Mouse (Mus musculus) neutrophil, adult 5-6 weeks (primary cell): Measurements from ENCODE around the gene Sox6. TPM values are rescaled to one million over a fixed set of nuclear protein-coding genes. Genes with fewer than 3 reads are reported as not detected.

Experiments used
- ATAC-seq: fragments of 151-379, 151-347 bp; 2 replicates; pipeline ENCODE4 v1.8.0; 2017; ENCODE audit warnings: mild to moderate bottlenecking, moderate TSS enrichment; ENCODE audit not compliant: insufficient number of reproducible peaks, poor library complexity, low FRiP score, severe bottlenecking; ENCODE audit errors: extremely low read depth
- total RNA-seq: library from RNA; stranded (forward); fragments of 200-1000 nt; gene quantifications from 2 replicates; pipeline ENCODE4 v1.2.3, GENCODE M21; 2017

Sox6 gene
- total RNA-seq, 1 experiment from 2014 or later: 1.4 TPM

GRCm38 (mm10) chr7:115485664-115486409, 552.8 kb downstream of the Sox6 start:
- ATAC-seq: no peak

DNA sequence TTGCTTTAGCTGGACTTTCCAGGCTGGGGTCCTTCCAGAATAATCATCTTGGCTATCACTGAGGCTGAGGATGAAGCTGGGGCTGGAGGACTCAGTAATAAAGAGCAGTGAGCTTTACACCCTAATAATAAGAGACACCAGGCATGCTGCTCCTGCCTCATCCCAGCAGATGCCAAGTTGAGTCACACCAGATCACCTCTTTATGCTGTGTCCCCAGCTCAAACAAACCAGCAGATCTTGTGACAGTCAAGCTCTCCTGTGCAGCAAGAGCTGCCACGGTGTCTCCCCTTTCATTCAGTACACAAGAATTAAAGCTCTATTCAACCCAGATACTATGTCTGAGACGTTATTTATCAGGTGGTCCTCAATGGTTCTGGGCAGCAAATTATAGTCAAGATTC, 560.8 kb downstream of the Sox6 start:
- no peak for ATAC-seq

GRCm38 (mm10) chr7:115476881-115477665, 561.5 kb downstream of the Sox6 start:
- ATAC-seq: no peak

GRCm38 (mm10) chr7:115475176-115475575, 563.4 kb downstream of the Sox6 start:
- ATAC-seq: no peak

DNA sequence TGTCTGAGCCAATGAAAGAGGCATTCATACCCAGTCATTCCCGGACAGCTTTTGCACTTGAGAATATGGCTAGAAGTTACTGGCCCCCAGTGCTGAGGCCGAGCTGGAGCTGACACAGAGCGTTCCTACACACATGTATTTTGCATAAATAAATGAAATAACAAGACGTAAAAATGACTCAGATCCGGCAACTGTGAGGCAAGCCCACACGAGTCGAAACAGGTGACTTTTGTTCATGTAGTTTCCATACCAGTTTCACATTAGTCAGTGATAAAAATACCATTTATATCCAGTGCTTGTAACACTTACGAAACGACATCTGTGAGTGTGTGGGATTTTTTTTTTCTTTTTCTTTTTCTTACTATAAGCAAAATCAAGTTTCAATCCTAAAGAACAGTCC, 564.5 kb downstream of the Sox6 start:
- ATAC-seq: no peak

DNA sequence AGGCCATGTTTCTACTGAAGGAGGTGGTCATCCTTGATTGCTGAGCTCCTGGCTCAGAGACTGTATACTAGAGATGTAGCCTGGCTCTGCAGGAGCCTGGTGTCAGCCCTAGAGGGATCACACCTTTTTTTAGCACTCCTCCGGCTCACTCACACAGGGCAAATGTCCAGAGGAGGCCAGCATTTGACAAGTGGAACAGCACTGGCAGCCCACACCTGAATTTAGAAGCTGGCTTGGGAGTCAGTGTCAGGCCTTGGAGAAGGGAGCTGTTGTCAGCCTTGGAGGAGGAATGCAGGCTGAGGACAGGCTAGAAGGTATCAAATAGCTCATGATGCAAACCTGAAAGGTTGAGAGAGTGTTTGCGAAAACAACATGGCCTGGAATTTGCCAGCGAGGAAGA, 565.7 kb downstream of the Sox6 start:
- ATAC-seq: no peak

DNA sequence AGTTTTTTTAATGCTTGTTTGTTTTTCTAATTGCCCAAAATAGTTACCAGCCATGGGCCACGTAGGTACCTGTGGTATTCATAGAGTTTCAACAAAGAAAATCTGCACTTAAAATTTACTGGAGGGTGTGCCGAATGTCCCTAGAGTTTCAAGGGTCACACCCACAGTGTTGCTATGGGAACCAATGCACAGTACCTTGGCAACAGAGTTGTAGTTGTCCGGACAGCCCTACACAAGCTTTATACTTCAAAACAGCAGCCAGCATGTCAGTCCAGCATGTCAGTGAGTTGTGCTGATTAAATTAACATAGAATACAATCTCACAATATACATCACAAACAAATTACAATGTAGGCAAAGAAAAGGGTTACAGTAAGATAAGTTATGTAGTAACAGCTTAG, 567.1 kb downstream of the Sox6 start:
- ATAC-seq: no peak

DNA sequence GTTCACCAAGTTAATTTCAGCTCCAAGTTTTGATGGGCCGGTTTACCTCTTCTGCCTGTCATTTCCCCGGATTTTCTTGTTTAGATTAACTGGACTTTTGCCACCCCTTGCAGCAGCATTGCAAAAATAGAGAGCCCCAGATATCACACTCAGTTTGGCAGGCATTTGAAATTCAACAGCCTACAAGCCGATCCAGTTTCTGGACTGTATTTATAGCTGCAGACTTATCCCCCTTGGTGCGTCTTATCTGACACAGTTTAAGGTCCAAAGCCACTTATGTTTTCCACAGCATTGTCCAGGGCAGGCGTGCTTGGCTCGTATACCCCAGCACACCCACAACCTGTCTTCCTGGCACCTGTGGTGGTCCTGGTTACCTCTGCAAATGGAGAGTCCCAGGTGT, 571.8 kb downstream of the Sox6 start:
- ATAC-seq: no peak

- no peak for ATAC-seq
These were observed 575.2 kb downstream of the Sox6 start for GRCm38 (mm10) chr7:115463367-115463766.

DNA sequence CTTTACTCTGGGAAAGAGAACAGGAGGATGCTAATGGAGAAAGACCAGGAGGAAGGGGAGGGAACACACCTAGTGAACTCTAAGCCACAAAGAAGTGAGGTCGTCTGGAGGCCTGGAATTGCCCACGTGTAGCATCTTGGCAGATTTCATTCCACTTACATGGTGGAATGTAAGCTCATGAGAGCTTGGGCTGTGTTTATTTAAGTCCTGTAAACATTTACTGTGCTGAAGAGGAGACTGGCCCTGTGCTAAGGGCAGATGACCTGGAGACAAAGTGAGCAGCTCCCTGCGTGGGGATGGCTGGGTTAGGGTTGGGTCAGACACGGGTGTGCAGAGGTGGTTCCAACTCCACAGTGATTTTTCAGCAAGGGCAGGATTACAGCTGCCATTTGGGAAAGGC, 576.3 kb downstream of the Sox6 start:
- no peak for ATAC-seq

DNA sequence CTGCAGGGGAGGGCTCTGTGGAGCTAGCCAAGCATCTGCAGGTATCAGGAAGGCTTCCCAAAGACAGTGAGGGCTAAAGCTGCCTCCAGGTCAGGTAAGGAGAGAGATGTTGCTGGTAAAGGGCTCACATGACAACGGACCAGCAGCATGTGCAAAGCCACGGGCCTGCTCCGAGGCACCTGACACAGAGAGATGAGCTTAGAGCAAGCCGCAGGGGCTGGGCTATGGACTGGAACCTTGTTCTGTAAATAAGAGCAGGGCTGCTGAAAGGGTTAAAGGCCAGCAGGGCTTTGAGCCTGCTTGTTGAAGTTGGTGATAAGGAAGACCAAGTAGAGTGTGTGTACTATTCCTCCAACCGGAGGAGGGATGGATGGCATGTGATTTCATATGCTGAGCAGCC, 583.6 kb downstream of the Sox6 start:
- ATAC-seq: no peak

DNA sequence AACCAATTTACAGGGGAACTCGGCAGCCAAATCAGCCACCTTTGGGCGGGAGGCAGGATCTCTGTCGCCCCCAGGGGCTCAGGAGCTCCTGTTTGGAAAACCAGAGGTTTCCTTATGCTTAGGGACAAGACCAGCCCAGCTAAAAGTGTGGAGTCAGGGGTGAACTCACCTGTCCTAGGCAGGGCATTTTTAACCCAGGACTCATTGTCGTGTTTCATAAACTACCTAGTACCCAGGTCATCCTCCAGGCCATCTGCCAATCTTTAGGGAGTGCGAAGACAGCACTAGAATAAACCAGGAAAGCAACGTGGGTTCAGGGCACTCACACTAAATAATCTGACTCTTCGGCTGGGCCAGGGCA, 584.9 kb downstream of the Sox6 start:
- ATAC-seq: no peak

- ATAC-seq: no peak
These were observed 585.4 kb downstream of the Sox6 start for GRCm38 (mm10) chr7:115453042-115453712.

DNA sequence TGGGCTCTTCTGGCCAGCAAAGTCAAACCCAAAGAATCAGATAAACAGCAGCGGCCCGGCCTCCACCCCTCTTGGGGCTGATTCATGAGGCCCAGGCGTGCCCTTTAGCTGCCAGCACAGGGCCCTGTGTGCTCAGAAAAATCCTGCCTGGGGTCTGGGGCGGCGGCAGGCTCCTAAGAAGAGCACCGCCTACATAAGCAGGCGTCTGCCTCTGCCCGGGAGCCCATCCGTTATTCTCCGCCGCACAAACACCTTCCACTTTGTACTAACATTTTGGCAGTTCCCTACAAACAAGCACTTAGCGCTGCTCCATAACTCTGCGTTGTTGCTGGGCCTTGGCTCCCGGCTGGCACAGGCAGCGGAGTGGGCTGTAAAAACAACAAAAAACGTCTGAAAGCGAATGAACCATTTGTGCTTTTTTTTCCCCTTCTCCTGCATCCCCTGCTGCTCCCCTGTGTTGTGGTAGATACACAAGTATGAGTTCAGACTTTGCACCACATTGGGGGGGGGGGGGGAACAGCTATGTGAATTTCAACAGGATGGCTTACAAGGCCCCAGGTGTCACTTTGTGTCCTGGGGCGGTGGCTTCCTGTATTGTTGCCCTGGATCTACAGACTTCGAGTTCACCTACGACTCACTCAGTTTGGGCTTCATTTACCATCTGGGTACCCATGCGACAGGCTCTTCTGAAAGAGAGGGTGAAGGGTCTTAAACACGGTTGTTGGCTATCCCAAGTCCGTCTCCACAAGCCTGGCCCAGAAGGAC, 588.0 kb downstream of the Sox6 start:
- no peak for ATAC-seq

GRCm38 (mm10) chr7:115448403-115449025, 590.1 kb downstream of the Sox6 start:
- ATAC-seq: no peak

DNA sequence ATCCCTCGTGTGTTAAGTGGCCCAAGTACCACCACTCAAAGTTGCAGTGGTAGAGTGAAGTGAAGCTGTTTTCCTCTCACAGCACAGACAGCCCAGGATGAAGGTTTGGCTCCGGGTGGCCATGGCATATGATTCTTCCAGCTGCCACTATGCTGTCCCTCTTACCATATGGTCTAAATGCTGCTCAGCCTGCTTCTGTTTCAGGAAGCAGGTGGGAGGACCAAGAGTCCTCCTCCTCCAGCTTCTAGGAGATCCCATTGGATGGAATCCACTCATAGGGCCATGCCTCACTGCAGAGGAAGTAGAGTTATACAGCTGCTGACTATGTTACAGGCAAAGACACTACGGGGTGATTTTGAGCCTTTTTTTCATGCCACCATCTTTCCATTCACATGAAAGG, 591.5 kb downstream of the Sox6 start:
- no peak for ATAC-seq

DNA sequence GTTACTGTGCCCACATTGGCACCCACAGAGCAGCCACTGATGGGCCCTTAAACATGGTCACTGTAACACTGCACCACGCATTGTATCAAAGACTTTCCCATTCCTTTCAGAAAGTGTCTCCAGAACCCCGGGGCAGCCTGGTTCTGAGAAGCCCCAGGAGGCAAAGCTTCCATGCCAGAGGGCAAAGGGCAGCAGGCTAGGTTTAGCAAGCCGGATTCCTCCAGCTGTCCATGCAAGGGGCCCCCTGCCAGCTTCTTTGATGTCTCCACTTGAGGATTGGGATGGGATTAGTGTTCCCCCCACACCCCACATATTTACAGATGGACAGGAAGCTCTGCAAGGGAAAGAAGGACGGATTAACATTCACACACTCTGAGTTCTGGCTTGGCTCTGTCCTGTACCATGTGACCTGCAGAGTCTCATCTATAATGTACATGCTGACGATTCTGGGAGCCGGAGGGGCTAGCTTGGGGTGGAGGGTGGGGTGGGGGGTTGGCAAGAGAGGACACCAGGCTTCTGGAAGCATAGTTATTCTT, 592.0 kb downstream of the Sox6 start:
- ATAC-seq: no peak

DNA sequence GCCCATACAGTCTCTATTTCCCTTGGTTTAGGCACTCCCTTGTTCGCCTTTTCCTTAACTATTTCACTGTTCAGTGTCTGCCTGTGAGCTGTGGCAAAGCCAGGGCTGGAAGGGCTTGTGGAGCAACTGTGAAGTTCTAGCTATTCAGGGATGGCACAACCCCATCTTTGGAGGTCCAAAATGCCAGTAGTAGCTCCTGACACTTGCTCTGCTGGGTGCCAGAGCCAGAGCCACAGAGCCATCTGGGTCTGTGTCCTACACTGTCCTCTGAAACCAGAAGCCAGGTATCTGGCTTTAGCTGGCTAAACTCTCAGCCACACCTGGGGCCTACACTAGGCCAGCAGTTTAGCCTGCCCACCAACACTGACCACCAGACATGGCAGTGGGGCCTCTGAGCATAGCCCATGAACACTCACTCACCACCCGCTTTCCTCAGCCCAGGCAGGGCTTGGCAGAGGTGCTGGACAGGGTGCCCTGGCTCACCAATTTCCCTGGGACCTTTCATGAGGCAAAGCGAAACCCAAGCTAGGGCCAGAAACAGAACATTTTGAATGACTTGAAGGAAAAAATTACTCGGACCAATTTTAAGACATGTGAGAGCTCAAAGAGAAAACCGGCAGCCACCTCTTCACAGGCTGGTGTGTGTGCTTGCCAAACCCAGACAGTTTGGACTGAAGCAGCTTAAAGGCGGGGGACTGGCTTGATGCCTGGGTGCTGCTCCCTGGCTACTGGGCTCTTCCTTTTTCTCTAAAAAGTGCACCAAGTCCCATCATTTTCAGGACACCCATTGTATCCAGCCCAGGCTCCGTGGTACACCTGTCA, 612.2 kb downstream of the Sox6 start:
- ATAC-seq: no peak
